Mouse (Mus musculus): ENCODE data around the gene Ep300. TPM values are rescaled to one million over a fixed set of nuclear protein-coding genes. Genes with fewer than 3 reads are reported as not detected.

Gene Ep300
- polyA plus RNA-seq, 1 experiment from 2014 or later, result 9.4 TPM

GRCm38 (mm10) chr15:81605241-81605640, 20.1 kb downstream of the Ep300 start:
- Histone ChIP-seq H3K27me3 (no peaks in the 10 kb centered on the region), H3K4me2 (no peak overlapping the region), H3K9ac (no peak overlapping the region), H3K36me3 (peaks cover 36% of the 10 kb centered on the region), H3K9me3 (replicated peaks) (no peaks in the 10 kb centered on the region), H3K27ac (no peak overlapping the region), H3K4me1 (replicated peaks) (0 out of 2 replicates have a peak, but pooled peaks cover 3% of the 10 kb centered on the region), H3K4me3 (no peak overlapping the region)
- ATAC-seq (replicated peaks; ENCODE audit: insufficient number of reproducible peaks, insufficient read depth, low FRiP score, low read depth), result no peak
- WGBS, result 35% methylated on average over 1 of the region's 1 CpGs

GRCm38 (mm10) chr15:81606634-81607033, 21.5 kb downstream of the Ep300 start:
- 0 out of 2 replicates have a peak, but pooled peaks cover 3% of the 10 kb centered on the region for H3K4me1 ChIP-seq (replicated peaks)
- no peak overlapping the region for H3K27ac ChIP-seq
- no peaks in the 10 kb centered on the region for H3K9me3 ChIP-seq (replicated peaks)
- H3K9ac ChIP-seq, result no peak overlapping the region
- ATAC-seq (replicated peaks; ENCODE audit: insufficient number of reproducible peaks, insufficient read depth, low FRiP score, low read depth), result no peak
- WGBS, result 79% methylated on average over 1 of the region's 1 CpGs
- H3K4me3 ChIP-seq, result no peak overlapping the region
- H3K4me2 ChIP-seq, result no peak overlapping the region
- no peaks in the 10 kb centered on the region for H3K27me3 ChIP-seq
- peaks cover 44% of the 10 kb centered on the region for H3K36me3 ChIP-seq

- no peak for ATAC-seq (replicated peaks; ENCODE audit: insufficient number of reproducible peaks, insufficient read depth, low FRiP score, low read depth)
- no peaks in the 10 kb centered on the region for H3K4me1 ChIP-seq (replicated peaks)
- H3K9ac ChIP-seq, result no peak overlapping the region
- peaks cover 63% of the 10 kb centered on the region for H3K36me3 ChIP-seq
- no peak overlapping the region for H3K4me3 ChIP-seq
- 93% methylated on average over 8 of the region's 8 CpGs for WGBS
- H3K9me3 ChIP-seq (replicated peaks), result no peaks in the 10 kb centered on the region
- H3K27ac ChIP-seq, result no peak overlapping the region
- H3K4me2 ChIP-seq, result no peak overlapping the region
- no peaks in the 10 kb centered on the region for H3K27me3 ChIP-seq
Observed at GRCm38 (mm10) chr15:81649516-81650455, 64.6 kb downstream of the Ep300 start.

GRCm38 (mm10) chr15:81650636-81651035, 65.5 kb downstream of the Ep300 start:
- no peak for ATAC-seq (replicated peaks; ENCODE audit: insufficient number of reproducible peaks, insufficient read depth, low FRiP score, low read depth)
- Histone ChIP-seq H3K27ac (no peak overlapping the region), H3K9me3 (replicated peaks) (no peaks in the 10 kb centered on the region), H3K27me3 (no peaks in the 10 kb centered on the region), H3K36me3 (peaks cover 55% of the 10 kb centered on the region), H3K9ac (no peak overlapping the region), H3K4me2 (no peak overlapping the region), H3K4me3 (no peak overlapping the region), H3K4me1 (replicated peaks) (no peaks in the 10 kb centered on the region)
- WGBS, result 86% methylated on average over 7 of the region's 7 CpGs

GRCm38 (mm10) chr15:81661701-81662100, 76.5 kb downstream of the Ep300 start:
- WGBS, result 91% methylated on average over 2 of the region's 2 CpGs
- H3K27ac ChIP-seq, result no peak overlapping the region
- no peak overlapping the region for H3K9ac ChIP-seq
- ATAC-seq (replicated peaks; ENCODE audit: insufficient number of reproducible peaks, insufficient read depth, low FRiP score, low read depth), result no peak
- no peak overlapping the region for H3K4me3 ChIP-seq
- H3K4me2 ChIP-seq, result no peak overlapping the region
- H3K27me3 ChIP-seq, result no peaks in the 10 kb centered on the region
- H3K36me3 ChIP-seq, result no peaks in the 10 kb centered on the region
- no peaks in the 10 kb centered on the region for H3K9me3 ChIP-seq (replicated peaks)
- peaks cover 7% of the 10 kb centered on the region for H3K4me1 ChIP-seq (replicated peaks)

GRCm38 (mm10) chr15:81663281-81663680, 78.1 kb downstream of the Ep300 start:
- Histone ChIP-seq H3K4me3 (peak overlapping the region; percentile 68), H3K27ac (no peak overlapping the region), H3K4me2 (peak overlapping the region; percentile 88), H3K9me3 (replicated peaks) (no peaks in the 10 kb centered on the region), H3K36me3 (peaks cover 4% of the 10 kb centered on the region; the same call in 1 of the 2 replicates), H3K9ac (no peak overlapping the region), H3K27me3 (no peaks in the 10 kb centered on the region), H3K4me1 (replicated peaks) (peaks cover 7% of the 10 kb centered on the region)
- ATAC-seq (replicated peaks; ENCODE audit: insufficient number of reproducible peaks, insufficient read depth, low FRiP score, low read depth), result no peak
- WGBS, result 59% methylated on average over 10 of the region's 10 CpGs

GRCm38 (mm10) chr15:81663697-81664561, 78.8 kb downstream of the Ep300 start, which contains the start of gene L3mbtl2:
Gene L3mbtl2 (plus strand): TSS chr15:81663889.
- 0 out of 2 replicates have a peak within 1 kb of the TSS, but pooled peaks have one; percentile 26 for H3K27ac ChIP-seq

GRCm38 (mm10) chr15:81666957-81667356, 81.8 kb downstream of the Ep300 start:
- peaks cover 7% of the 10 kb centered on the region for H3K4me1 ChIP-seq (replicated peaks)
- H3K4me2 ChIP-seq, result no peak overlapping the region
- ATAC-seq (replicated peaks; ENCODE audit: insufficient number of reproducible peaks, insufficient read depth, low FRiP score, low read depth), result no peak
- H3K4me3 ChIP-seq, result no peak overlapping the region
- H3K36me3 ChIP-seq, result peaks cover 23% of the 10 kb centered on the region
- no peak overlapping the region for H3K27ac ChIP-seq
- no peak overlapping the region for H3K9ac ChIP-seq
- no peaks in the 10 kb centered on the region for H3K9me3 ChIP-seq (replicated peaks)
- no peaks in the 10 kb centered on the region for H3K27me3 ChIP-seq
- 89% methylated on average over 10 of the region's 10 CpGs for WGBS

More at GRCm38 (mm10) chr15:81663697-81664561, 78.8 kb downstream of the Ep300 start, which contains the start of gene L3mbtl2:
- Histone ChIP-seq H3K4me1 (replicated peaks) (peaks cover 7% of the 10 kb centered on the region), H3K4me3 (peak within 1 kb of the TSS; percentile 68), H3K27me3 (no peaks in the 10 kb centered on the region), H3K4me2 (peak within 1 kb of the TSS; percentile 88), H3K9ac (peak within 1 kb of the TSS; percentile 63), H3K36me3 (peaks cover 10% of the 10 kb centered on the region; the same call in 1 of the 2 replicates), H3K9me3 (replicated peaks) (no peaks in the 10 kb centered on the region)
- WGBS, result under 1% methylated on average over 55 of the region's 55 CpGs
- ATAC-seq (replicated peaks; ENCODE audit: insufficient number of reproducible peaks, insufficient read depth, low FRiP score, low read depth), result peak; percentile 98

GRCm38 (mm10) chr15:81670231-81670640, 85.1 kb downstream of the Ep300 start:
- H3K4me3 ChIP-seq, result no peak overlapping the region
- H3K9me3 ChIP-seq (replicated peaks), result no peaks in the 10 kb centered on the region
- no peak overlapping the region for H3K27ac ChIP-seq
- H3K27me3 ChIP-seq, result no peaks in the 10 kb centered on the region
- H3K4me2 ChIP-seq, result no peak overlapping the region
- 81% methylated on average over 4 of the region's 4 CpGs for WGBS
- no peak overlapping the region for H3K9ac ChIP-seq
- H3K36me3 ChIP-seq, result peaks cover 28% of the 10 kb centered on the region
- no peak for ATAC-seq (replicated peaks; ENCODE audit: insufficient number of reproducible peaks, insufficient read depth, low FRiP score, low read depth)
- no peaks in the 10 kb centered on the region for H3K4me1 ChIP-seq (replicated peaks)

- Histone ChIP-seq H3K27me3 (no peaks in the 10 kb centered on the region), H3K9ac (no peak overlapping the region), H3K36me3 (peaks cover 15% of the 10 kb centered on the region), H3K4me3 (no peak overlapping the region), H3K4me2 (no peak overlapping the region), H3K27ac (no peak overlapping the region), H3K4me1 (replicated peaks) (no peaks in the 10 kb centered on the region), H3K9me3 (replicated peaks) (no peaks in the 10 kb centered on the region)
- 53% methylated on average over 3 of the region's 3 CpGs for WGBS
- peak; percentile 55; the same call in 1 of the 2 replicates for ATAC-seq (replicated peaks; ENCODE audit: insufficient number of reproducible peaks, insufficient read depth, low FRiP score, low read depth)
Observed at GRCm38 (mm10) chr15:81676637-81677036, 91.5 kb downstream of the Ep300 start.

GRCm38 (mm10) chr15:81680301-81680805, 95.2 kb downstream of the Ep300 start:
- 94% methylated on average over 4 of the region's 4 CpGs for WGBS
- H3K4me3 ChIP-seq, result no peak overlapping the region
- H3K4me2 ChIP-seq, result no peak overlapping the region
- H3K27me3 ChIP-seq, result no peaks in the 10 kb centered on the region
- peaks cover 40% of the 10 kb centered on the region; the same call in 1 of the 2 replicates for H3K36me3 ChIP-seq
- H3K9ac ChIP-seq, result no peak overlapping the region
- H3K9me3 ChIP-seq (replicated peaks), result no peaks in the 10 kb centered on the region
- no peaks in the 10 kb centered on the region for H3K4me1 ChIP-seq (replicated peaks)
- H3K27ac ChIP-seq, result no peak overlapping the region
- ATAC-seq (replicated peaks; ENCODE audit: insufficient number of reproducible peaks, insufficient read depth, low FRiP score, low read depth), result no peak

All from heart, embryonic 15.5 days (tissue).